Mouse (Mus musculus) left cerebral cortex, postnatal 25 days (tissue): ENCODE measurements at regions not wholly inside any gene's neighbourhood (a gene's known extent, or its start where the extent isn't known, plus 50 kb on each side); places are given as distances from the start of the nearest gene placed in this dataset.

Experiments
- DNase-seq, 2 experiments: peaks; one replicate each; pipeline ENCODE4 v3.0.0; 2022; ENCODE audit warnings: low spot score in 2 of 2, mixed read lengths in 1 of 2
- intact Hi-C: fragments of 180-260 bp; cut with DNase I; formaldehyde crosslinking; loops from one replicate; pipeline ENCODE4 v1.15.1; 2025

DNA sequence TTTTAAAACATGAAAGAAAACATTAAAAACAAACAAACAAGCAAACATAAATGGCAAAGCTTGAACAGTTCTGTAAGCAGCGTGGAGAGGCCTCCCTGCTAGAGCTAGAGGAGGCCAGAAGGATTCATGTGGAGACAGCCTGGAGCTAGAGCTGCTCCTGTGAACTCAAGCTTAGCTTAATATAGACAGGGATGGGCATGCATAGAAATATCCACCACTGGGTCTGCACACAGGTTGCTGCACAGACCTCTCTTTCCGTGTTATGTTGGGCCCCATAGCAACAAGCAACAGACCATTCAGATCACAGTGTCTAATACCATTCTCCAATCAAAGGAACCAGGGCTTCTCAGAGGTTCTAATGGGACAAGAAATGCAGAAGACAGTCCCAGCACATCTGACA lies 122.9 kb upstream of the Magi3 start:
- no peak for DNase-seq

DNA sequence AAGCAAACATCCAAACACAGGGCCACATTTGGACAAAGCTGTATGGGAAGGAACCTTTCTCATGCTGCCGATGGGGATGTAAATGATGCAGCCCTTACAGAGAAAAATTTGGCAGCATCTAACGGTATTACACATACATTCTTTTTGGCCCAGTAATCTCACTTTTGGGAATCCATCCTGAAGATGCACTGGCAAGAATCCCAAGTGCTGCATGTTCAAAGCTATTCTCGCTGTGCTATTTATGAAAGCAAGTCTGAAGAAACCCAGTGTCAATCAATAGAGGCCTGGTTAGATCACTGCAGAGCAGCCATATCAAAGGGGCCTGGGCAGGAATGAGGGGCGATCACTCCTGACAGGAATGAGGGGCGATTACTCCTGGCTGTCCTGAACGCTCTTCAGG lies 122.0 kb upstream of the Magi3 start:
- intact Hi-C loops = no loop called here
- peak; percentile 54 to 93 for DNase-seq

More for the DNA sequence above, 122.9 kb upstream of the Magi3 start:
- intact Hi-C loops = no loop called here

- intact Hi-C loops = no loop called here
- no peak for DNase-seq
Observed at GRCm38 (mm10) chr3:104340331-104340730, 120.2 kb upstream of the Magi3 start.

- DNase-seq = no peak
- intact Hi-C loops = no loop called here
Observed at GRCm38 (mm10) chr3:104336867-104337266, 116.7 kb upstream of the Magi3 start.

- DNase-seq = peak; percentile 28 to 43
- intact Hi-C loops = no loop called here
Observed at GRCm38 (mm10) chr3:104336308-104336707, 116.1 kb upstream of the Magi3 start.

DNA sequence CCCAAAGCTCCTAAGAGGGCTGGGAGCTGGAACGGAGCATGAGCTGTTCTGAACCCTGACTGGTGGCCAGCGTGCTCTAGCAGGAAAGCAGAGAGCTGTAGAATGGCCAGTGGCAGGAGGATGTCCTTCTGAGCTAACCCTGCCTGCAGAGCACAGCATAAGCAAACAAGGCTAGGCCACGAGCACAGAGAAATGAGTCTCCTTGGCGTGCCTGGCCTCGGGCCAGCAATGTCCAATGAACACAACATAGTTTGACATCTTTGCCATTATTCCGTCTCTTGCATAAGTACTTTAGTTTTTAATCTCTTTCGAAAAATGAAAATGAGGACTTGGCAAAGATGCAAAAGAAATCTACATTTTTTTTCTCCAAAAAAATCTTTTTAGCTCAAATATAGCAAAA lies 114.6 kb upstream of the Magi3 start:
- intact Hi-C loops = no loop called here
- DNase-seq = no peak

- intact Hi-C loops = no loop called here
- no peak for DNase-seq
Observed at GRCm38 (mm10) chr3:104333345-104333744, 113.2 kb upstream of the Magi3 start.

DNA sequence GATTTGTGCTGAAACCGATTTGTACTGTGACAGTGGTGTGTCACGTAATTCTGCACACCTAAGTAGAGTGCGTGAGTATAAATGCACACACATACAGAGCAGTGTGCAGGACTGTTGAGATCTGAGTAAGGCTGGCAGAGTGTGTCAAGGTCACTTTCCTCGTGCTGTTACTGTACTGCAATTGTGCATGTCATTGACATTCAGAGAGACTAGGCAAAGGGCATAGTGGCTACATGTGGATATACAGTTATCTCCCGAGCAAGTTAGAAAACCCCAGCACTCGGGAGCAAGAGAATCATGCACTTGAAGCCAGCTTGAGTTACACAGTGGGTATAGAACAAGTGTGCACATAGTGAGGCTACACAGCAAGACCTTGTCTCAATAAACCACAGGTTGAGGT lies 110.5 kb upstream of the Magi3 start:
- intact Hi-C loops = no loop called here
- DNase-seq = no peak

- no peak for DNase-seq
- intact Hi-C loops = no loop called here
Observed at GRCm38 (mm10) chr3:104327829-104328228, 107.7 kb upstream of the Magi3 start.

- intact Hi-C loops = no loop called here
- no peak for DNase-seq
Observed at GRCm38 (mm10) chr3:104327034-104327729, 107.0 kb upstream of the Magi3 start.

- intact Hi-C loops = no loop called here
Observed at GRCm38 (mm10) chr3:104322591-104322990, 102.4 kb upstream of the Magi3 start.

DNA sequence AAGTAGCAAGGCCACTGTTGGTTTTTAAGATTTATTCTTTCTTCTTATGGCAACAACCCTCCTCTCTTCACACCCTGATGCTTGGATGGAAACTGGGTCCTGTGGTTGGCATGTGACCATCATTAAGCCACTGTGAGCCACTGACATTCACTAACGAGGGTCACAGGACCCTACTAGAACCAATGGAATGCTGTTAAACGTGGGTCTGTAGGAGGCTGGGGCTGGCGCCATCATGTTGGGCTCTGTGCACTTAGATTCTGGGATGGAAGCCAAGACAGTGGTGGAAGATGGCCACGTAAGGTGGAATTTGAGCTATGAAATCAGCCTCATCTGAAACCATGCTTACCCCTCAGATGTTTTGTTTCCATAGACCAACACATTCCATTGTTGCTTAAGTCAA lies 100.2 kb upstream of the Magi3 start:
- intact Hi-C loops = no loop called here
- peak in 1 of 2 experiments; percentile 21 for DNase-seq

More at GRCm38 (mm10) chr3:104322591-104322990, 102.4 kb upstream of the Magi3 start:
- DNase-seq = no peak

GRCm38 (mm10) chr3:104319377-104319776 lies 99.2 kb upstream of the Magi3 start:
- intact Hi-C loops = no loop called here
- DNase-seq = peak in 1 of 2 experiments; percentile 60

- peak in 1 of 2 experiments; percentile 63 for DNase-seq
- intact Hi-C loops = no loop called here
Observed at GRCm38 (mm10) chr3:104318911-104319310, 98.7 kb upstream of the Magi3 start.

DNA sequence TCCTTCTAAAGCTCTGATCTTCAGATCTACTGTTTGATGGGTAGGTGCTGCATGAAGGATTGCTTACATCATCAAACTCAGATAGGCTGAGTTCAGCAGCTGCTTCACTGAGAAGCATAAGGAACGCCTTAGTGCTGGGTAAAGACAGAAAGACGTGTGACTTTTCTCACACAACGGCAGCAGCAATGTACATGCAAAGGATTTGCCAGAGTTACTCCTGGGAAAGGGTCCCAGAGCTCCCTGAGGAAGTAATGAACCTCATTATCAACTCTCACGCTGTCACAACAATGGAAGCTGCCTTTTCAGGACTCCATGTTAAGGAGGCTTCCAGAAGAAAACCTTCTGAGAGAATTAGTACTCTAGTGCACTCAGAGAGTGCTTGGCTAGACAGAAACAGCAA lies 97.4 kb upstream of the Magi3 start:
- no peak for DNase-seq
- intact Hi-C loops = no loop called here

DNA sequence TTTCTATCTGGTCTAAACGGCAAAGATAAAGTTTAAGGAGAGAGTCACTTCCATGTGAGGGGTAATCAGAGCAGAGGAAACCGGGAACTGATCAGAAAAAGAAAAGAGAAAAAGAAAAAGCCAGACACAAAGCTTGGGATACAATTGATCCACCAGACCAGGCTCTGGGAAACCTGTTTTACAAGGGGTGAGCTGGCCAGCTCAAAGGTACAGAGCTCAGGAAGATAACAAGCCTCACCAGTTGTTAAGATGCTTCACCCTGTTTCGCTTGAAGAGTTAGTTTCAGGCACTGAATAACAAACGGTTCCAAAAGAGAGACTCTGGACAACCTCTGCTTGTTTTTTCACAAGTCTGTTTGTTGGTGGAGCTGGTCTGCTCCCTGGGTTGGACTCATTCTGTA lies 92.9 kb upstream of the Magi3 start:
- no peak for DNase-seq
- intact Hi-C loops = no loop called here

DNA sequence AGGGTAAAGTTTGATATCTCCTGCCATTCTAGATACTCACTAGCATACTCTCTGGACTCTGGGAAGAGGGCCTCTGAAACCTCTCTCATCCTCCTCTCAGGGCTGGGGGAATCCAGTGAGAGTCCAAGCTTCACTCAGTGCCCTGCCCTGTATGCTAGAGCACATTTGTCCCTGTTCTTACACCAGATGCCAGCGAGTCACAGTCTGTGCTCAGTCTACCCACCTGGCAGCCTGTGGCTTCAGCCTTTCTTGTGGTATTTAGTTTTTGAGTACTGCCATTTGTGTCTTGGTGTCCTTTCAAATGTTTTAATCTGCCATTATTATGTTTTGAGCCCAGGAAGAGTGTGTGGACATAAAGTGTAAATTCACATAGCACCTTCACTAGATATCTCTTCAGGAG lies 86.8 kb upstream of the Magi3 start:
- intact Hi-C loops = no loop called here
- no peak for DNase-seq

DNA sequence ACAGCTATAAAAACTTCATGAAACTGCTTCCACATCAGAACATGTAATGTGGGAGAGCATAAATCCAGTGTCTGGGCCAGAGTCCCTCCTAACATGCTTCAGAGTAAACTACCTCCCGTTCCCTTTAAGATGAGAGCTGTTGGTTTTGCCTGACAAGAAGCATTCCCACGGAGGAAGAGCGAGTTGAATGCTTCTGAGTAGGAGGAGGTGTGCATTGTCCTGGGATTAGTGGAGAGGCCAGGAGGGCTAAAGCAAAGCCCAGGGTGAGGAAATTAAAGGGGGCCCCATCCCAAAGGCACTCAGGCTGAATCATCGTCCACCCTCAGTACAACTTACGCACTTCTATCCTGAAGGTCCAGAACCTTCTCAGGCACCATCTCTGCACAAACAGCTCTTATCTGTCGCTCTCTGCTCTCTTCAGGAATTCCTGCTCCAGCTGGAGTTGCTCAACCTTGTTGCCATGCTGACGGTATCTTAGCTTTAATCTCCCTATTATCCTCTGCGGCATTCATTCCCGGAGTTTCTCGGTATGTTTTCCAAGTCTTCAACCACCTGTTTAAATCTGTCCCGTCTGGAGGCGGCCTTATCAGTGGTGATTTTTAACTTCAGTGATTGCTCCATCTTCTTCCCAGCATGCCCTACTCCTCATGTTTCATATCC lies 85.9 kb upstream of the Magi3 start:
- no peak for DNase-seq

DNA sequence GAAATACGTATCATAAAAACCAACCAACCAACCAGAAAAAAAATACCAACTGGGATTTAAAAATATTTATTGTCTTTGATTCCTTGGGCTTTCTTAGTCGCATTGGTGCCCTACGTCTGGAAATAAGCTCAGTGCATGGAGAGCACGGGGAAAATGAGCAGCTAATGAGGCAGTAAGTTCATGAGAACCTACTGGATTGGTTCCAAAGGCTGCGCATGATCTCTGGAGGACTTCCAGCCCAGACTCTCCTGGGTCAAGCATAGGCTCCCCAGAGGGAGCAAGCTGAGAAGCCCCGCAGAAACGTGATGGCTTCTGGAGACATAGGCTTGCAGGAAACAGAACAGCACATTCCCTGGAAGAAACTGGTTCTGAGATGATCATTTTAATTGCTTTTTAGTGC lies 83.4 kb upstream of the Magi3 start:
- no peak for DNase-seq
- intact Hi-C loops = no loop called here

More for the DNA sequence above, 85.9 kb upstream of the Magi3 start:
- intact Hi-C loops = no loop called here

DNA sequence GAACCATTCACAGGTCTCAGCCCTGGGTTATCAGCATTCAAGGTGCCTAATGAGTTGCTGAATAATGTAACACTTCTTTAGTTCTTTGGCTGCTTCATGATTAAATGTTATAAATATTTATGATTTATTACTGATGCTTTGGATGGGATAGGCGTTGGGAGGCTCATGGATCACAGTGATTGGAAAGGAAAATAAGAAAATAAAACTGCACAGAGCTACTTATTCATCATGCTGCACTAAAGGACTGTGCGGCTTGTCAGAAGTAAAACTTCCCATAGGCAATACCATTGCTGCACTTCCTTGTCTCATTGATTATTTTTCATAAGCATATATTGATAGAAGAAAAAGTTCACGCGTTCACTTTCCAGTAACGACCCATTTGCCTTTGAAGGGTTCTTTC lies 80.0 kb upstream of the Magi3 start:
- no peak for DNase-seq
- intact Hi-C loops = no loop called here

DNA sequence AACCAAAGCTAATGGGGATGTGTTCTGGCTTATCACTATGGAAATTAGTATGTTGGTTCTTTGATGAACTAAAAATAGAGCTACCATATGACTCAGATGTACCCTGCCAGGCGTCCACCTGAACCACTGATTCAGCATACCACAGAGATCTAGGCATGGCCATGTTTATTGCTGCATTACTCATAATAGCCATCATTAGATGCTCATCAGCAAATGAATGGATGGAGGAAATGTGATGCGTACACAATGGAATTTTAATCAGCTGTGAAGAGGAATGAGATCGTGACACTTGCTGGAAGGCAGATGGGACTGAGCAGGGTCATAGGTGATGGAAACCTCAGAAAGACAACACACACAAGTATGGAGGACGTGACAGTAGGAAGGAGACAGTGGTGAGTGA lies 78.7 kb upstream of the Magi3 start:
- no peak for DNase-seq
- intact Hi-C loops = no loop called here
